Mouse (Mus musculus) cerebellum, adult 2 months (tissue): Measurements from ENCODE around the gene Sntb2. TPM values are rescaled to one million over a fixed set of nuclear protein-coding genes. Genes with fewer than 3 reads are reported as not detected.
A peak's percentile ranks its signal among the peaks of the same experiment; 100 is the strongest.

Experiments used
- DNase-seq, 2 experiments: peaks; one replicate each; pipeline ENCODE4 v3.0.0; 2021
- H3K27ac ChIP-seq: fragments of 200-500 bp; 2 replicates; pipeline ENCODE4 v1.5.1; 2012; ENCODE audit warnings: low read length, control low read depth, inconsistent platforms; ENCODE audit not compliant: insufficient read depth
- H3K27me3 ChIP-seq: fragments of 200-500 bp; 2 replicates; pipeline ENCODE4 v1.6.1; 2012; ENCODE audit warnings: inconsistent platforms, mild to moderate bottlenecking, low read length, moderate library complexity; ENCODE audit not compliant: control insufficient read depth, insufficient read depth
- H3K4me1 ChIP-seq: fragments of 200-500 bp; 2 replicates; pipeline ENCODE4 v1.6.1; 2011; ENCODE audit warnings: low read length; ENCODE audit not compliant: control insufficient read depth, insufficient read depth
- H3K4me3 ChIP-seq: fragments of 200-500 bp; replicated peaks from 2 replicates; pipeline ENCODE3; 2011; ENCODE audit warnings: mild to moderate bottlenecking, low read depth, low read length, control low read depth; ENCODE audit not compliant: insufficient read depth
- CTCF ChIP-seq: fragments of 200-500 bp; IDR thresholded peaks from 2 replicates; pipeline ENCODE4 v1.5.1; 2011; ENCODE audit warnings: low read depth, mild to moderate bottlenecking, control low read depth, low read length, moderate library complexity, borderline replicate concordance; ENCODE audit not compliant: insufficient read depth
- POLR2A ChIP-seq: fragments of 200-500 bp; IDR thresholded peaks from 2 replicates; pipeline ENCODE4 v1.6.1; 2011; ENCODE audit warnings: low read length, control low read depth, borderline replicate concordance; ENCODE audit not compliant: insufficient read depth
- WGBS: fragments of 180-500 bp; shearing (Covaris S2); methylation state at CpG from one replicate; pipeline ENCODE4 v1.1.7; 2018; 5-methylcytosine and 5-hydroxymethylcytosine counted together
- polyA plus RNA-seq: library from polyadenylated mRNA; depleted of rRNA; stranded (reverse); fragments of >200 nt; gene quantifications from 2 replicates; pipeline ENCODE4 v1.2.3, GENCODE M21; 2012; rRNA removed

Sntb2 gene
- 5.5 and 5.8 TPM in 2 replicates for polyA plus RNA-seq

DNA sequence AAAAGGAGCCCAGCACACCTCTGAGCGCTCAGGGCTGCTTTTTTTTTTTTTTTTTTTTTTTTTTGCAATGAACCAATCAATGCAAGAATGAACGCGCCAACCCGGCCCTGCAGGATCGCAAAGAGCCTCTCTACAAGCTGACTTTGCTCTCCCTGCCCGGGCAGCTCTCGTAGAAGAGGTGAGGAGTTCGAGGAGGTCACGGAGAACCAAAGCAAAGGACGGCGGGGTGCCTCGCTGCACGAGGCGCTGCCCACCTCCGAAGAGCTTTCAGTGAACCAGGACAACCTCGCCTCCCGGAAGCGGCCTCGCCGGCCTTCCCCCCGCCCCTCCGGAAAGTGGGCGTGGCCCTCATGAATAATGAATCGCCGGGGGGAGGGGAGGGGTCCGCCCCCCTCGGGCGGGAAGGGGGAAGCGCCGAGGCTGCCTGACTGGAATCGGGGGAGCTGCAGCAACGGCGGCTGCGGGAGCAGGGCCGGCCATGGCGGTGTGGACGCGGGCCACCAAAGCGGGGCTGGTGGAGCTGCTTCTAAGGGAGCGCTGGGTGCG, at the start of gene Sntb2:
Gene Sntb2, plus strand, starts transcription at position 427 of the 546 bp plus-strand sequence.
- TF ChIP-seq CTCF (no peak), POLR2A (peak; percentile 72)
- Histone ChIP-seq H3K4me3 (peak within 1 kb of the TSS; percentile 83), H3K27ac (peak within 1 kb of the TSS; percentile 41), H3K4me1 (peaks cover 7% of the 10 kb centered on the region; the same call in 1 of the 2 replicates), H3K27me3 (no peaks in the 10 kb centered on the region)
- WGBS = under 1% methylated on average over 41 of the region's 41 CpGs
- DNase-seq = peak; percentile 90 to 92

DNA sequence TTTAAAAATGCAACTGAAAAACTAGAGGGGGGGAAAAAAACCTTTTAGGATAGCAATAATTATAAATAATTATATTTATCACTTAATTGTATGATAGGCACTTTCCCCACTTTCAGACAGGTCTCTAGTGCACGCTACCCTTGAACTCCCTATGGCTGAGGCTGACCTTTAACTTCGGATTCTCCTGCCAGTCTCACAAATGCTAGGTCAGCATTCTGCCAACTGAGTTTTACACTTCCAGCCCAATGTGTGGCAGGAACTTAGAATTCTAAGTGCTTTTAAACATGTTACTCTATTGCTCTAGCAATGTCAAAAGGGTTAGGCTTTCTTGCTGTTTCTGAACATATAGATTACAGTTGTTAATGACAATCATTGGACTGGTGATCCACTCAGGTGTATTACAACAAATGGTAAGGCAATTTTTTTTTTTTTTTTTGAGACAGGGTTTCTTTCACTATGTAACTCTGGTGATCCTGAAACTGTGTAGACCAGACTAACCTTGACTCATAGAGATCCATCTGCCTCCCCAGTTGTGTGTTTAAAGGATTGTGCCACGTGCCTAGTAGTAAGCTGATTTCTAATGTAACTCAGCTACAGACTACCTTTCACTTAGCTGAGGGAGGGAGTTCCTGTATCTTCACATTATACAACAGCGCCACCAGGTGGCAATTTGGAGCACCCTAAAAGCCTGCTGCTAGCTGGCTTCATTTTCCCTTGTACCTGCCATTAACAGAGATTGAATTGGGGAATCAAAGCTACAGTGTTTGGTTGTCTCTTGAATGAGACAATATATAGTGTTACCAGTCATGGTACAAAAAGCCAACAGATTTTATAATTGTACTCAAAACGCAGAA, 48.0 kb upstream of the Sntb2 start:
- peak; percentile 85 for TF ChIP-seq CTCF
- no peak for TF ChIP-seq POLR2A

DNA sequence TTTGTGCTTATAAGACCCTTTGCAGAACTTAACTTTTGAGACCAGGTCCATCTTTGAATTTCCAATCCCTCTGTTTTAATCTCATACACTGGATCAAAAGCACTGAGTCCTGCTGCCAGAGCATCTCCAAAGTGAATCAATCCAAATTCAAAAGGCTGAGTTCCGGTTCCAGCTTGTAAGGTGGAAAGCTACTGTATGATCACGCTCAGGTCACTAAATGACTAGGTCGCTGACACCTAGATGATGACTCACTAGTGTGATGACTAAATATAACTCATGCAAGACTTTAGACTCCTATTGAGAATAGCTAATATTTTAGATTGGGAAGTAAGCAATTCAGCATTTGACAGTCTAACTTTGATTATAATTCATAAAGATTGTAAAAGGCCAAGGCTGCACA, 46.7 kb upstream of the Sntb2 start:
- DNase-seq = no peak
- H3K27ac ChIP-seq = no peak overlapping the region
- no peaks in the 10 kb centered on the region for H3K27me3 ChIP-seq
- TF ChIP-seq POLR2A = no peak
- no peak for TF ChIP-seq CTCF
- H3K4me3 ChIP-seq = no peak overlapping the region
- WGBS = 63% methylated on average over 3 of the region's 3 CpGs
- H3K4me1 ChIP-seq = peaks cover 5% of the 10 kb centered on the region; the same call in 1 of the 2 replicates

More for the DNA sequence above, 48.0 kb upstream of the Sntb2 start:
- peak; percentile 70 to 77 for DNase-seq
- H3K4me1 ChIP-seq = peaks cover 5% of the 10 kb centered on the region; the same call in 1 of the 2 replicates
- H3K27me3 ChIP-seq = no peaks in the 10 kb centered on the region
- no peak overlapping the region for H3K4me3 ChIP-seq
- H3K27ac ChIP-seq = no peak overlapping the region
- 29% methylated on average over 5 of the region's 5 CpGs for WGBS

DNA sequence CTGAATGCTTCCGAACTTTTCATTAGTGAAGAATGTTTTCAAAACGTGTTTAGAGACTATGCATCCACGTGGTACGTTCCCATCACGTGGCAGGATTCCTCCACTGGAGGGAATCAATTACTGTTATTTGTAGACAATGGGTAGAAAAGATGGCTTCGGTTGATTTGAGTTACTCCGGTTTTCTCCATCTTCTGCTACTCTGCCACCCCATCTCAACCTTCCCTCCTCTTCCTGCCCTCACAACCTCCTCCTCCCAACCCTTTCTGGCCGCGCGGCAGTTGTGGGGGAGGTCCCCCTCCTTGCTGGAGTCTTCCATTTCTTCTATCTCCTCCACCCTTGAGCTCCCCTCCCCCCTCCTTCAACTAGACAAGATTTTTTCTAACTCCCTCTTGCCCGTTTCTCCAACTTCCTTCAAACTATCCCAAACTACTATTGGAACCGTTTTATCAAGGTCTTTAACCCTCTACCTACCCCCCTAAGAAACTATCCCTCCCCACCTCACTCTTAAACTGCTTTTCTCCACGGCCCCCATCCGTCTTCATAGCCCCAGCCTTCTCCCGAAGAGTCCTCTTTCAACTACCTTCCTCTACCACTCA, 43.2 kb upstream of the Sntb2 start:
- Histone ChIP-seq H3K4me3 (peak overlapping the region; percentile 87), H3K27ac (0 out of 2 replicates have a peak overlapping the region, but pooled peaks have one; percentile 77), H3K4me1 (peaks cover 5% of the 10 kb centered on the region; the same call in 1 of the 2 replicates), H3K27me3 (no peaks in the 10 kb centered on the region)
- 2% methylated on average over 15 of the region's 15 CpGs for WGBS
- TF ChIP-seq POLR2A = no peak
- TF ChIP-seq CTCF = no peak
- no peak for DNase-seq

DNA sequence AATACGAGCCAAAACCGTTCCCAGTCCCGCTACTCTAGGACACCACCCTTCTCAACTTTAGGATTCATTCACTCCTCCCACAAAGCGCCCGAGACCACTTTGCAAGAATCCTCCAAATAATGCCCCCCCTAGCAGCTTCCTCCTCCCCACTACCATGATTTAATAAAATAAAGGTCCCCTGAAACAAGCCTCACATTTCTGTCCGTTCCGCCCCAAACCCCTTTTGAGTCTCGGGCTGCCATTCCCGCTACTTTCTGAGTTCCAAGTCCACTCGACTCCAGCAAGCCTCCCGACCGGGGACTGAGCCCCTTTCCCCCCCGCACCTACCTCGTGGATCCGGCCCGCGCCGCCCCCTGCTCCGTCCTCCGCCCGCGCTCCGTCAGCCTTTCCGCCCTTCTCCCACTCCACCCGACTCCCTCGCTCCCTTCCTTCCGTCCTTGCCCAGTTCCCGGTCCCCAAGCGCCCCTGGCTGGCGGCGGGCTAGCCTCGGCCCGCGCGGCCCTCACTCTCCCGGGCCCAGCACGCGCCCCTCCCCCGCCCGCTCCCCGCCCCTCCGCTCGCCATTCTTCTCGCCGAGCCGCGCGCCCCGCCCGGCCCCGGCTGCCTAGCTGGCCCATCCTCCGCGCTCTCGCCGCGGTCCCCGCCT, 42.6 kb upstream of the Sntb2 start:
- under 1% methylated on average over 54 of the region's 57 CpGs for WGBS
- Histone ChIP-seq H3K4me3 (peak overlapping the region; percentile 87), H3K27ac (peak overlapping the region; percentile 77; the same call in 1 of the 2 replicates), H3K4me1 (peaks cover 5% of the 10 kb centered on the region; the same call in 1 of the 2 replicates), H3K27me3 (no peaks in the 10 kb centered on the region)
- DNase-seq = no peak
- TF ChIP-seq POLR2A (no peak), CTCF (no peak)

DNA sequence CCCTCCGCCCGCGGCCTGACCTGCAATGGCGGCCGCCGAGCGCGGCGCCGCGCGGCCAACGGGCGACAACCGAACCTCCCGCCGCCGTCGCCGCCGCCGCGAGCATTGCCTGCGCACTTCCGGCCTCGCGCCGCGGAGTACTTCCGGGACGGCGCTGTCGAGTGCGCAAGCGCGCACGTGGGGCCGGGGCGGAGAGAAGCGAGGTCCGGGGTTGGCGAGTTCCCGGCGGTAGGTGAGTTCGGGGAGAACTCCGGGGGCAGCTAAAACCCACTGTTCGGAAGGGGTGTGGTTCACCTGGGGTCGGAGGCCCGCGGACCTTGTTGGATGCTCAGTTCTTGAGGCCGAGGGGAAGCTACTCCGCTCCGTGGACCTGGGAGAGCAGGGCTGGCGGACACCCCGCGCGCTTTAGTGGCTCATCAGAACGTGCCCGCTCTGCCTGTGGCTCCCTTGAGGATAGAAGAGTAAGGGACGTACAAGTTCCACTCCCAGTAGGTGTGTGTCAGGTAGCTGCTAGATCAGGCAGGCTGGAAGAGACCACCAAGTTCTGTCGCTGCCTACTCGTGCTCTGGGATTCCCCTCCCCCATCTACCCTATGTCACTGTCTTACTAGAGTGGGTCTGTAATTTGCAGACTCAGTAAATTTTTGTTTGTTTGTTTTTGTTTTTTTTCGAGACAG, 41.9 kb upstream of the Sntb2 start, which contains the start of gene Utp4:
Gene Utp4, plus strand, starts transcription at position 156 of the 676 bp plus-strand sequence.
- TF ChIP-seq CTCF (no peak), POLR2A (peak; percentile 71)

More for the DNA sequence above, 41.9 kb upstream of the Sntb2 start, which contains the start of gene Utp4:
- 1% methylated on average over 63 of the region's 63 CpGs for WGBS
- H3K4me1 ChIP-seq = peaks cover 5% of the 10 kb centered on the region; the same call in 1 of the 2 replicates
- no peaks in the 10 kb centered on the region for H3K27me3 ChIP-seq
- H3K27ac ChIP-seq = peak within 1 kb of the TSS; percentile 77; the same call in 1 of the 2 replicates
- peak within 1 kb of the TSS; percentile 87 for H3K4me3 ChIP-seq
- peak; percentile 88 for DNase-seq
